Mouse (Mus musculus) lung, adult 18-20 months (tissue): ENCODE measurements at regions not wholly inside any gene's neighbourhood (a gene's known extent, or its start where the extent isn't known, plus 50 kb on each side); places are given as distances from the start of the nearest gene placed in this dataset.

Source experiments
- DNase-seq, 2 experiments: peaks; one replicate each; pipeline ENCODE4 v3.0.0; 2022; ENCODE audit warnings: mixed read lengths in 2 of 2

- peak in 1 of 2 experiments; percentile 5 for DNase-seq
These were observed 380.1 kb upstream of the Slc30a5 start for GRCm38 (mm10) chr13:101213121-101213916.

GRCm38 (mm10) chr13:101212341-101212895, 379.2 kb upstream of the Slc30a5 start:
- DNase-seq: no peak

- no peak for DNase-seq
These were observed 375.6 kb upstream of the Slc30a5 start for GRCm38 (mm10) chr13:101208788-101209187.

GRCm38 (mm10) chr13:101203463-101203862, 370.2 kb upstream of the Slc30a5 start:
- no peak for DNase-seq

GRCm38 (mm10) chr13:101202565-101203313, 369.5 kb upstream of the Slc30a5 start:
- no peak for DNase-seq

- no peak for DNase-seq
These were observed 357.1 kb upstream of the Slc30a5 start for GRCm38 (mm10) chr13:101190249-101190830.

- no peak for DNase-seq
These were observed 349.2 kb upstream of the Slc30a5 start for GRCm38 (mm10) chr13:101182387-101182786.

GRCm38 (mm10) chr13:101175017-101175689, 341.9 kb upstream of the Slc30a5 start:
- no peak for DNase-seq

- DNase-seq: no peak
These were observed 328.5 kb upstream of the Slc30a5 start for GRCm38 (mm10) chr13:101161768-101162167.

- no peak for DNase-seq
These were observed 326.7 kb upstream of the Slc30a5 start for GRCm38 (mm10) chr13:101159878-101160277.

- no peak for DNase-seq
These were observed 320.5 kb upstream of the Slc30a5 start for GRCm38 (mm10) chr13:101153760-101154159.

GRCm38 (mm10) chr13:101142761-101143160, 309.5 kb upstream of the Slc30a5 start:
- no peak for DNase-seq

- no peak for DNase-seq
These were observed 309.0 kb upstream of the Slc30a5 start for GRCm38 (mm10) chr13:101142104-101142735.

- DNase-seq: no peak
These were observed 296.2 kb upstream of the Slc30a5 start for GRCm38 (mm10) chr13:101129466-101129865.

- no peak for DNase-seq
These were observed 294.6 kb upstream of the Slc30a5 start for GRCm38 (mm10) chr13:101127808-101128207.

- no peak for DNase-seq
These were observed 294.0 kb upstream of the Slc30a5 start for GRCm38 (mm10) chr13:101127262-101127661.

GRCm38 (mm10) chr13:101117311-101117710, 284.1 kb upstream of the Slc30a5 start:
- DNase-seq: no peak

GRCm38 (mm10) chr13:101115296-101115695, 282.1 kb upstream of the Slc30a5 start:
- DNase-seq: no peak

- no peak for DNase-seq
These were observed 278.9 kb upstream of the Slc30a5 start for GRCm38 (mm10) chr13:101112176-101112575.

- DNase-seq: no peak
These were observed 278.5 kb upstream of the Slc30a5 start for GRCm38 (mm10) chr13:101111773-101112172.

GRCm38 (mm10) chr13:101100621-101101020, 267.4 kb upstream of the Slc30a5 start:
- no peak for DNase-seq

- DNase-seq: no peak
These were observed 263.6 kb upstream of the Slc30a5 start for GRCm38 (mm10) chr13:101096856-101097255.
